10 mouse cellular contexts compared by ENCODE assay signal in the genomic region with DNA sequence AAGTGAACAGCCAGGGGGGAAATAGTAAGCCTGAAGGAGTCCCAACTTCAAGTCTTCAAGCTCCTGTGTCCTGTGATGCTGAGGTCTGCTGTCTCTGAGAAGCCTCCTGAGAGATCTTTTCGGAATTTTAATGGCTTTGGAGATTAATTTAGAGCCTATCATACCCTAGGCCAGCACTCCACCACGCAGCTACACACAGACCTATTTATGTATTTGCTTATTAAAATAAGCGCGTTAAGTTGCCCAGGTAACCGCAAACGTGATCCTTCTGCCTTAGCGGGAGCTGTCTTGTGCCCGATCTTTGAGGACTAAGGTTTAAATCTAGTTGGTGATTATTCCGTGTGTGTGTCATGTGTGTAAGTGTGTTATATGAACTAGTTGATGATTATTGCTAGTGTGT. TPM values are rescaled to one million over a fixed set of nuclear protein-coding genes. Genes with fewer than 3 reads are reported as not detected.
DNase-seq lines count a peak whose midpoint lies in the region; ATAC-seq and TF ChIP-seq lines count a peak whose summit lies in the region.
"Had no signal": no experiment of that assay in that cellular context is flagged by ENCODE, and none has a peak within 500 bp of the region (broad histone marks: within the 10 kb centered on the region; RNA-seq: fewer than 3 reads in every experiment).

No protein-coding gene starts in this region.

- 88% methylated on average over 9 of the region's 9 CpGs for WGBS in forebrain, embryonic 10.5 days
- WGBS in forebrain, embryonic 11.5 days = 84% methylated on average over 9 of the region's 9 CpGs
- 70% methylated on average over 9 of the region's 9 CpGs for WGBS in liver, embryonic 12.5 days (ENCODE audit: insufficient replicate concordance)
- 77% methylated on average over 9 of the region's 9 CpGs for WGBS in intestine, postnatal 0 days
- WGBS in neural tube, embryonic 14.5 days = 83% methylated on average over 9 of the region's 9 CpGs

- H3K9me3 ChIP-seq in forebrain, embryonic 10.5 days = no peaks in the 10 kb centered on the region
- no peaks in the 10 kb centered on the region for H3K9me3 ChIP-seq in forebrain, embryonic 11.5 days (ENCODE audit: control insufficient read depth, low read length)
- H3K9me3 ChIP-seq in liver, embryonic 12.5 days (replicated peaks) = no peaks in the 10 kb centered on the region
- H3K9me3 ChIP-seq in intestine, postnatal 0 days (ENCODE audit: control insufficient read depth) = no peaks in the 10 kb centered on the region
- no peaks in the 10 kb centered on the region for H3K9me3 ChIP-seq in neural tube, embryonic 14.5 days (ENCODE audit: control insufficient read depth, low read length)
- H3K9me3 ChIP-seq: liver, embryonic 15.5 days had no signal

- H3K4me2 ChIP-seq in forebrain, embryonic 11.5 days (ENCODE audit: low read depth, low read length, severe bottlenecking) = no peak overlapping the region
- peak overlapping the region; percentile 47 for H3K4me2 ChIP-seq in liver, embryonic 12.5 days
- H3K4me2 ChIP-seq in intestine, postnatal 0 days (replicated peaks; ENCODE audit: low read depth) = 0 out of 2 replicates have a peak overlapping the region, but pooled peaks have one; percentile 40
- peak overlapping the region; percentile 47 for H3K4me2 ChIP-seq in neural tube, embryonic 14.5 days (ENCODE audit: low read depth, low read length)

- H3K4me3 ChIP-seq in forebrain, embryonic 10.5 days = peak overlapping the region; percentile 52
- H3K4me3 ChIP-seq in forebrain, embryonic 11.5 days (ENCODE audit: low read depth, low read length) = no peak overlapping the region
- no peak overlapping the region for H3K4me3 ChIP-seq in liver, embryonic 12.5 days
- H3K4me3 ChIP-seq in intestine, postnatal 0 days (ENCODE audit: low read depth, low read length) = no peak overlapping the region
- H3K4me3 ChIP-seq in neural tube, embryonic 14.5 days (ENCODE audit: low read depth, low read length) = no peak overlapping the region

- peaks cover 8% of the 10 kb centered on the region for H3K4me1 ChIP-seq in forebrain, embryonic 10.5 days
- no peaks in the 10 kb centered on the region for H3K4me1 ChIP-seq in forebrain, embryonic 11.5 days (replicated peaks; ENCODE audit: control insufficient read depth, insufficient read depth, low read length)
- H3K4me1 ChIP-seq in liver, embryonic 12.5 days = peaks cover 23% of the 10 kb centered on the region
- no peaks in the 10 kb centered on the region for H3K4me1 ChIP-seq in intestine, postnatal 0 days (replicated peaks; ENCODE audit: control insufficient read depth, insufficient read depth, low read length)
- H3K4me1 ChIP-seq in neural tube, embryonic 14.5 days (ENCODE audit: control insufficient read depth, insufficient read depth, low read length) = no peaks in the 10 kb centered on the region

- no peak for TF ChIP-seq CTCF in intestine, postnatal 0 days (IDR thresholded peaks at IDR 0.05; ENCODE audit: low read depth)

- H3K27ac ChIP-seq in forebrain, embryonic 10.5 days = no peak overlapping the region
- no peak overlapping the region for H3K27ac ChIP-seq in forebrain, embryonic 11.5 days (ENCODE audit: low read depth, low read length)
- no peak overlapping the region for H3K27ac ChIP-seq in liver, embryonic 12.5 days
- no peak overlapping the region for H3K27ac ChIP-seq in intestine, postnatal 0 days (ENCODE audit: low read depth, low read length)
- no peak overlapping the region for H3K27ac ChIP-seq in neural tube, embryonic 14.5 days (ENCODE audit: low read depth, low read length)
- H3K27ac ChIP-seq: liver, embryonic 15.5 days had no signal

- DNase-seq in forebrain, embryonic 10.5 days (ENCODE audit: extremely low spot score, low spot score) = no peak
- no peak for DNase-seq in forebrain, embryonic 11.5 days (ENCODE audit: low spot score)
- DNase-seq in liver = no peak
- DNase-seq in ovary, postnatal 36 days (ENCODE audit: low spot score) = no peak
- DNase-seq in gastrocnemius, postnatal 25 days = no peak
- DNase-seq: thymus, adult 18-20 months had no signal

- H3K36me3 ChIP-seq in forebrain, embryonic 10.5 days (replicated peaks) = no peaks in the 10 kb centered on the region
- no peaks in the 10 kb centered on the region for H3K36me3 ChIP-seq in forebrain, embryonic 11.5 days (ENCODE audit: control insufficient read depth, insufficient read depth, low read length)
- no peaks in the 10 kb centered on the region for H3K36me3 ChIP-seq in liver, embryonic 12.5 days
- no peaks in the 10 kb centered on the region for H3K36me3 ChIP-seq in intestine, postnatal 0 days (ENCODE audit: control insufficient read depth, insufficient read depth)
- no peaks in the 10 kb centered on the region for H3K36me3 ChIP-seq in neural tube, embryonic 14.5 days (ENCODE audit: control insufficient read depth, insufficient read depth, low read length)
- H3K36me3 ChIP-seq: liver, embryonic 15.5 days had no signal

- ATAC-seq in forebrain, embryonic 11.5 days (replicated peaks; ENCODE audit: low FRiP score) = no peak
- ATAC-seq in liver, embryonic 12.5 days = no peak
- ATAC-seq in intestine, postnatal 0 days = no peak
- no peak for ATAC-seq in neural tube, embryonic 14.5 days (ENCODE audit: low read depth)

- H3K27me3 ChIP-seq in forebrain, embryonic 10.5 days (ENCODE audit: poor library complexity, severe bottlenecking) = peaks cover 21% of the 10 kb centered on the region; the same call in 1 of the 2 replicates
- H3K27me3 ChIP-seq in forebrain, embryonic 11.5 days (ENCODE audit: control insufficient read depth, insufficient read depth, low read length) = no peaks in the 10 kb centered on the region
- H3K27me3 ChIP-seq in liver, embryonic 12.5 days (replicated peaks) = no peaks in the 10 kb centered on the region
- no peaks in the 10 kb centered on the region for H3K27me3 ChIP-seq in intestine, postnatal 0 days (replicated peaks; ENCODE audit: control insufficient read depth, insufficient read depth, low read length)
- no peaks in the 10 kb centered on the region for H3K27me3 ChIP-seq in neural tube, embryonic 14.5 days (ENCODE audit: control insufficient read depth, insufficient read depth, low read length)
- H3K27me3 ChIP-seq: liver, embryonic 15.5 days had no signal

- no peak overlapping the region for H3K9ac ChIP-seq in forebrain, embryonic 11.5 days (ENCODE audit: low read length)
- H3K9ac ChIP-seq in liver, embryonic 12.5 days = no peak overlapping the region
- no peak overlapping the region for H3K9ac ChIP-seq in intestine, postnatal 0 days (ENCODE audit: low read depth, low read length)
- no peak overlapping the region for H3K9ac ChIP-seq in neural tube, embryonic 14.5 days (replicated peaks; ENCODE audit: low read depth, low read length)
- H3K9ac ChIP-seq: liver, embryonic 15.5 days had no signal

RNA-seq across cellular contexts. Expression of gene Etnk1, which starts 23.7 kb away (rescaled TPM):
- 20.6 and 21.0 TPM in 2 replicates for polyA plus RNA-seq in forebrain, embryonic 10.5 days (2016; fragmentation: Nextera tagmentation; extraction: Ambion mirVana)
- polyA plus RNA-seq in forebrain, embryonic 11.5 days (2014; fragmentation: Nextera tagmentation; extraction: Ambion mirVana) = 28.8 and 32.1 TPM in 2 replicates
- 17.4 and 17.5 TPM in 2 replicates for polyA plus RNA-seq in liver, embryonic 12.5 days (2016; fragmentation: Nextera tagmentation; extraction: Ambion mirVana)
- 14.5 and 16.4 TPM in 2 replicates for polyA plus RNA-seq in intestine, postnatal 0 days (2015; fragmentation: Nextera tagmentation; extraction: Ambion mirVana)
- 64.1 and 70.7 TPM in 2 replicates for polyA plus RNA-seq in neural tube, embryonic 14.5 days (2014; fragmentation: Nextera tagmentation; extraction: Ambion mirVana)
- 10 to 100 TPM; 15.6 to 16.5 TPM for total RNA-seq in gastrocnemius, postnatal 25 days (2021)

RNA-seq across cellular contexts. Expression of gene C2cd5, which starts 43.4 kb away (rescaled TPM):
- polyA plus RNA-seq in forebrain, embryonic 10.5 days (2016; fragmentation: Nextera tagmentation; extraction: Ambion mirVana) = 32.1 and 33.0 TPM in 2 replicates
- 34.4 and 37.5 TPM in 2 replicates for polyA plus RNA-seq in forebrain, embryonic 11.5 days (2014; fragmentation: Nextera tagmentation; extraction: Ambion mirVana)
- 22.2 and 22.7 TPM in 2 replicates for polyA plus RNA-seq in liver, embryonic 12.5 days (2016; fragmentation: Nextera tagmentation; extraction: Ambion mirVana)
- polyA plus RNA-seq in intestine, postnatal 0 days (2015; fragmentation: Nextera tagmentation; extraction: Ambion mirVana) = 10.2 and 10.4 TPM in 2 replicates
- polyA plus RNA-seq in neural tube, embryonic 14.5 days (2014; fragmentation: Nextera tagmentation; extraction: Ambion mirVana) = 59.8 and 60.7 TPM in 2 replicates
- total RNA-seq in gastrocnemius, postnatal 25 days (2021) = 10 to 100 TPM in 1 of 2 experiments, 1 to 10 TPM in 1; 8.2 to 10.9 TPM
